Mouse (Mus musculus) midbrain, embryonic 15.5 days (tissue): Measurements from ENCODE around the gene Ap1m1. TPM values are rescaled to one million over a fixed set of nuclear protein-coding genes. Genes with fewer than 3 reads are reported as not detected.

Experiments used
- ATAC-seq: fragments of 200-750 bp; cut with Nextera tagmentation; replicated peaks from 2 replicates; pipeline ENCODE4 v1.8.0; 2017; ENCODE audit warnings: moderate TSS enrichment
- H3K27ac ChIP-seq: fragments of 300-500 bp; sonication (generic); 2 replicates; pipeline ENCODE4 v1.5.1; 2015; ENCODE audit warnings: mild to moderate bottlenecking, inconsistent platforms
- H3K27me3 ChIP-seq: fragments of 300-500 bp; sonication (generic); replicated peaks from 2 replicates; pipeline ENCODE4 v1.6.1; 2015; ENCODE audit warnings: inconsistent platforms
- H3K36me3 ChIP-seq: fragments of 300-500 bp; sonication (generic); replicated peaks from 2 replicates; pipeline ENCODE4 v1.6.1; 2015; ENCODE audit warnings: inconsistent platforms
- H3K4me1 ChIP-seq: fragments of 300-500 bp; sonication (generic); 2 replicates; pipeline ENCODE4 v1.6.1; 2015; ENCODE audit warnings: inconsistent platforms
- H3K4me2 ChIP-seq: fragments of 300-500 bp; sonication (generic); 2 replicates; pipeline ENCODE4 v1.6.1; 2015; ENCODE audit warnings: inconsistent platforms, mild to moderate bottlenecking, moderate library complexity
- H3K4me3 ChIP-seq: fragments of 300-500 bp; sonication (generic); 2 replicates; pipeline ENCODE4 v1.5.1; 2015; ENCODE audit warnings: mild to moderate bottlenecking, inconsistent platforms
- H3K9ac ChIP-seq: fragments of 300-500 bp; sonication (generic); 2 replicates; pipeline ENCODE4 v1.6.1; 2015; ENCODE audit warnings: mild to moderate bottlenecking, inconsistent platforms
- H3K9me3 ChIP-seq: fragments of 300-500 bp; sonication (generic); 2 replicates; pipeline ENCODE4 v1.6.1; 2016; ENCODE audit warnings: inconsistent platforms
- WGBS: fragments of 180-500 bp; shearing (Covaris S2); methylation state at CpG from one replicate; pipeline ENCODE4 v1.1.7; 2015; ENCODE audit warnings: mixed read lengths; 5-methylcytosine and 5-hydroxymethylcytosine counted together
- polyA plus RNA-seq: library from polyadenylated mRNA; unstranded; fragments of >200 nt; fragmentation: Nextera tagmentation; extraction: Ambion mirVana; gene quantifications from 2 replicates; pipeline ENCODE4 v1.2.1, GENCODE M21; 2015

Ap1m1 gene
- polyA plus RNA-seq, 1 experiment from 2014 or later: 302 TPM

GRCm38 (mm10) chr8:72261019-72261418 lies 21.2 kb downstream of the Ap1m1 start:
- Histone ChIP-seq H3K4me2 (no peak overlapping the region), H3K4me1 (no peaks in the 10 kb centered on the region), H3K27me3 (no peaks in the 10 kb centered on the region), H3K4me3 (no peak overlapping the region), H3K27ac (no peak overlapping the region), H3K9ac (no peak overlapping the region), H3K9me3 (no peaks in the 10 kb centered on the region), H3K36me3 (0 out of 2 replicates have a peak, but pooled peaks cover 3% of the 10 kb centered on the region)
- ATAC-seq: peak; percentile 57
- 30% methylated on average over 2 of the region's 2 CpGs for WGBS

GRCm38 (mm10) chr8:72261431-72261830 lies 21.6 kb downstream of the Ap1m1 start:
- Histone ChIP-seq H3K9ac (no peak overlapping the region), H3K4me3 (no peak overlapping the region), H3K4me2 (no peak overlapping the region), H3K36me3 (0 out of 2 replicates have a peak, but pooled peaks cover 3% of the 10 kb centered on the region), H3K9me3 (no peaks in the 10 kb centered on the region), H3K4me1 (no peaks in the 10 kb centered on the region), H3K27me3 (no peaks in the 10 kb centered on the region), H3K27ac (no peak overlapping the region)
- ATAC-seq: no peak

GRCm38 (mm10) chr8:72261872-72262271 lies 22.1 kb downstream of the Ap1m1 start:
- H3K27me3 ChIP-seq: no peaks in the 10 kb centered on the region
- no peak overlapping the region for H3K4me3 ChIP-seq
- no peak for ATAC-seq
- WGBS: 49% methylated on average over 5 of the region's 5 CpGs
- 0 out of 2 replicates have a peak, but pooled peaks cover under 1% of the 10 kb centered on the region for H3K36me3 ChIP-seq
- H3K4me1 ChIP-seq: no peaks in the 10 kb centered on the region
- H3K27ac ChIP-seq: no peak overlapping the region
- no peaks in the 10 kb centered on the region for H3K9me3 ChIP-seq
- no peak overlapping the region for H3K4me2 ChIP-seq
- H3K9ac ChIP-seq: no peak overlapping the region

GRCm38 (mm10) chr8:72262756-72263155 lies 22.9 kb downstream of the Ap1m1 start:
- H3K4me3 ChIP-seq: no peak overlapping the region
- no peaks in the 10 kb centered on the region for H3K4me1 ChIP-seq
- no peaks in the 10 kb centered on the region for H3K36me3 ChIP-seq
- no peak for ATAC-seq
- H3K9me3 ChIP-seq: no peaks in the 10 kb centered on the region
- no peaks in the 10 kb centered on the region for H3K27me3 ChIP-seq
- H3K4me2 ChIP-seq: no peak overlapping the region
- WGBS: 95% methylated on average over 2 of the region's 2 CpGs
- H3K9ac ChIP-seq: no peak overlapping the region
- H3K27ac ChIP-seq: no peak overlapping the region

GRCm38 (mm10) chr8:72263451-72263850 lies 23.6 kb downstream of the Ap1m1 start:
- Histone ChIP-seq H3K9ac (no peak overlapping the region), H3K27me3 (no peaks in the 10 kb centered on the region), H3K27ac (no peak overlapping the region), H3K9me3 (no peaks in the 10 kb centered on the region), H3K4me3 (no peak overlapping the region), H3K4me1 (no peaks in the 10 kb centered on the region), H3K4me2 (no peak overlapping the region), H3K36me3 (no peaks in the 10 kb centered on the region)
- WGBS: 77% methylated on average over 7 of the region's 7 CpGs
- ATAC-seq: no peak

GRCm38 (mm10) chr8:72265342-72265741 lies 25.5 kb downstream of the Ap1m1 start:
- no peaks in the 10 kb centered on the region for H3K27me3 ChIP-seq
- H3K27ac ChIP-seq: no peak overlapping the region
- H3K9ac ChIP-seq: no peak overlapping the region
- H3K36me3 ChIP-seq: no peaks in the 10 kb centered on the region
- WGBS: 54% methylated on average over 4 of the region's 7 CpGs
- H3K4me3 ChIP-seq: no peak overlapping the region
- no peaks in the 10 kb centered on the region for H3K9me3 ChIP-seq
- H3K4me2 ChIP-seq: no peak overlapping the region
- no peaks in the 10 kb centered on the region for H3K4me1 ChIP-seq
- no peak for ATAC-seq

- no peaks in the 10 kb centered on the region for H3K4me1 ChIP-seq
- no peak overlapping the region for H3K4me2 ChIP-seq
- no peak overlapping the region for H3K9ac ChIP-seq
- H3K27me3 ChIP-seq: no peaks in the 10 kb centered on the region
- no peaks in the 10 kb centered on the region for H3K36me3 ChIP-seq
- H3K9me3 ChIP-seq: no peaks in the 10 kb centered on the region
- no peak overlapping the region for H3K4me3 ChIP-seq
- H3K27ac ChIP-seq: no peak overlapping the region
- ATAC-seq: no peak
Observed at GRCm38 (mm10) chr8:72266671-72267070, 26.9 kb downstream of the Ap1m1 start.

GRCm38 (mm10) chr8:72267106-72267505 lies 27.3 kb downstream of the Ap1m1 start:
- no peaks in the 10 kb centered on the region for H3K9me3 ChIP-seq
- no peak overlapping the region for H3K27ac ChIP-seq
- no peak for ATAC-seq
- H3K36me3 ChIP-seq: no peaks in the 10 kb centered on the region
- 99% methylated on average over 8 of the region's 8 CpGs for WGBS
- no peaks in the 10 kb centered on the region for H3K4me1 ChIP-seq
- no peak overlapping the region for H3K9ac ChIP-seq
- H3K4me3 ChIP-seq: no peak overlapping the region
- H3K27me3 ChIP-seq: no peaks in the 10 kb centered on the region
- no peak overlapping the region for H3K4me2 ChIP-seq

- 90% methylated on average over 15 of the region's 15 CpGs for WGBS
- ATAC-seq: no peak
- H3K9me3 ChIP-seq: no peaks in the 10 kb centered on the region
- no peak overlapping the region for H3K4me2 ChIP-seq
- no peak overlapping the region for H3K4me3 ChIP-seq
- no peaks in the 10 kb centered on the region for H3K36me3 ChIP-seq
- no peak overlapping the region for H3K27ac ChIP-seq
- no peak overlapping the region for H3K9ac ChIP-seq
- no peaks in the 10 kb centered on the region for H3K27me3 ChIP-seq
- H3K4me1 ChIP-seq: no peaks in the 10 kb centered on the region
Observed at GRCm38 (mm10) chr8:72268356-72268755, 28.5 kb downstream of the Ap1m1 start.

- no peak for ATAC-seq
- Histone ChIP-seq H3K36me3 (no peaks in the 10 kb centered on the region), H3K27ac (no peak overlapping the region), H3K9me3 (no peaks in the 10 kb centered on the region), H3K27me3 (no peaks in the 10 kb centered on the region), H3K4me2 (no peak overlapping the region), H3K4me1 (no peaks in the 10 kb centered on the region), H3K4me3 (no peak overlapping the region), H3K9ac (no peak overlapping the region)
- 86% methylated on average over 12 of the region's 12 CpGs for WGBS
Observed at GRCm38 (mm10) chr8:72270606-72271005, 30.8 kb downstream of the Ap1m1 start.

- no peaks in the 10 kb centered on the region for H3K9me3 ChIP-seq
- H3K9ac ChIP-seq: no peak overlapping the region
- ATAC-seq: no peak
- H3K4me2 ChIP-seq: no peak overlapping the region
- H3K27me3 ChIP-seq: no peaks in the 10 kb centered on the region
- H3K4me3 ChIP-seq: no peak overlapping the region
- 73% methylated on average over 11 of the region's 11 CpGs for WGBS
- no peaks in the 10 kb centered on the region for H3K36me3 ChIP-seq
- no peak overlapping the region for H3K27ac ChIP-seq
- no peaks in the 10 kb centered on the region for H3K4me1 ChIP-seq
Observed at GRCm38 (mm10) chr8:72271051-72271660, 31.3 kb downstream of the Ap1m1 start.

- Histone ChIP-seq H3K9me3 (no peaks in the 10 kb centered on the region), H3K4me1 (no peaks in the 10 kb centered on the region), H3K27ac (no peak overlapping the region), H3K9ac (no peak overlapping the region), H3K4me3 (no peak overlapping the region), H3K27me3 (no peaks in the 10 kb centered on the region), H3K36me3 (no peaks in the 10 kb centered on the region), H3K4me2 (no peak overlapping the region)
- WGBS: 68% methylated on average over 3 of the region's 3 CpGs
- no peak for ATAC-seq
Observed at GRCm38 (mm10) chr8:72271691-72272090, 31.9 kb downstream of the Ap1m1 start.

GRCm38 (mm10) chr8:72272361-72272760 lies 32.5 kb downstream of the Ap1m1 start:
- no peak overlapping the region for H3K4me3 ChIP-seq
- no peaks in the 10 kb centered on the region for H3K9me3 ChIP-seq
- no peaks in the 10 kb centered on the region for H3K36me3 ChIP-seq
- no peaks in the 10 kb centered on the region for H3K4me1 ChIP-seq
- WGBS: 9% methylated on average over 3 of the region's 3 CpGs
- no peak overlapping the region for H3K4me2 ChIP-seq
- no peak; the same call in 1 of the 2 replicates for ATAC-seq
- no peaks in the 10 kb centered on the region for H3K27me3 ChIP-seq
- H3K9ac ChIP-seq: no peak overlapping the region
- H3K27ac ChIP-seq: no peak overlapping the region
